Mouse (Mus musculus): ENCODE results near the gene Trmt44. TPM values are rescaled to one million over a fixed set of nuclear protein-coding genes. Genes with fewer than 3 reads are reported as not detected.
A peak's percentile ranks its signal among the peaks of the same experiment; 100 is the strongest.

Trmt44 gene
- polyA plus RNA-seq, 1 experiment, result 5.1 TPM

- H3K27me3 ChIP-seq (ENCODE audit: control insufficient read depth, insufficient read depth, insufficient read length), result no peaks in the 10 kb centered on the region
- TF ChIP-seq MYOD1 (IDR thresholded peaks at IDR 0.05; ENCODE audit: control insufficient read depth in 1 of 3, insufficient read length in 2 of 3, low read depth in 2 of 3) (no peak), MAX (IDR thresholded peaks at IDR 0.05; ENCODE audit: low read depth) (no peak), POLR2AphosphoS2 (IDR thresholded peaks at IDR 0.05; ENCODE audit: insufficient read length, low read depth) (no peak), E2F4 (IDR thresholded peaks at IDR 0.05; ENCODE audit: insufficient read depth) (no peak), TCF12 (IDR thresholded peaks at IDR 0.05; ENCODE audit: insufficient read depth, poor library complexity, severe bottlenecking) (no peak), MYOG (IDR thresholded peaks at IDR 0.05; ENCODE audit: control insufficient read depth in 1 of 3, insufficient read depth in 1 of 3, insufficient read length in 2 of 3, low read depth in 2 of 3) (no peak), TCF3 (IDR thresholded peaks at IDR 0.05; ENCODE audit: insufficient read length, low read depth) (no peak)
- no peak overlapping the region for H3ac ChIP-seq (ENCODE audit: control insufficient read depth, insufficient read length)
- H3K4me2 ChIP-seq (ENCODE audit: low read depth), result peak overlapping the region; percentile 62
- no peaks in the 10 kb centered on the region for H3K79me2 ChIP-seq (ENCODE audit: control insufficient read depth, insufficient read depth)
- H3K36me3 ChIP-seq (ENCODE audit: control insufficient read depth, insufficient read depth), result no peaks in the 10 kb centered on the region
- H3K4me3 ChIP-seq, result no peak overlapping the region
Observed at GRCm38 (mm10) chr5:35608559-35608958, 33.7 kb upstream of the Trmt44 start.

DNA sequence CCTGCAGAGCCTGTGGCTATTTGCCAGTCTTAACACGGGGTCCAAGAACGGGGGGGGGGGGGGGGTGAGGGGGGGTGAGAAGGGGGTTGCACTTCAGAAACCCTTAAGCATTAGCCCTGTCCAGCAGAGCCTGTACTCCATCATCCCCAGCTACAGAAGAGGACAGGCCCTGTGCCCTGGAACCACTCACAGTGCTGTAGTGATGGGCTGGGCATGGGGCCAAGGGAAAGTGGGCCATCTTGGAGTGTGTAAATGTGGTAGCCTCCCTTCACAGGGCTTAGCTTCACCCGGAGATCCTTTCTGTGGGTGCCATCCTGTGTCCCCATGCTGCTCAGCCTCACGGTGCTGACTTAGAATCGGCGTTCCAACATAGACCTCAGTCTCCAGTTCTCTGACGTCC is 32.9 kb upstream of the Trmt44 start:
- no peak overlapping the region for H3ac ChIP-seq (ENCODE audit: control insufficient read depth, insufficient read length)

GRCm38 (mm10) chr5:35606800-35607199 is 31.9 kb upstream of the Trmt44 start:
- H3K36me3 ChIP-seq (ENCODE audit: control insufficient read depth, insufficient read depth), result peaks cover 5% of the 10 kb centered on the region
- TF ChIP-seq CEBPB (IDR thresholded peaks at IDR 0.05; ENCODE audit: insufficient read depth, poor library complexity, severe bottlenecking), result no peak
- no peak for TF ChIP-seq E2F4 (IDR thresholded peaks at IDR 0.05; ENCODE audit: insufficient read depth)
- no peak for TF ChIP-seq REST (IDR thresholded peaks at IDR 0.05; ENCODE audit: insufficient read depth, insufficient read length)
- TF ChIP-seq MYOG (IDR thresholded peaks at IDR 0.05; ENCODE audit: control insufficient read depth in 1 of 3, insufficient read depth in 1 of 3, insufficient read length in 2 of 3, low read depth in 2 of 3), result no peak
- TF ChIP-seq MYOD1 (IDR thresholded peaks at IDR 0.05; ENCODE audit: control insufficient read depth in 1 of 3, insufficient read length in 2 of 3, low read depth in 2 of 3), result no peak
- no peak for TF ChIP-seq POLR2AphosphoS2 (IDR thresholded peaks at IDR 0.05; ENCODE audit: insufficient read length, low read depth)
- no peak for TF ChIP-seq MAX (IDR thresholded peaks at IDR 0.05; ENCODE audit: low read depth)
- TF ChIP-seq TCF3 (IDR thresholded peaks at IDR 0.05; ENCODE audit: insufficient read length, low read depth), result no peak
- TF ChIP-seq POLR2A (IDR thresholded peaks at IDR 0.05; ENCODE audit: insufficient read length, low read depth), result no peak
- no peak for TF ChIP-seq USF1 (IDR thresholded peaks at IDR 0.05; ENCODE audit: low read depth)
- no peak for TF ChIP-seq TCF12 (IDR thresholded peaks at IDR 0.05; ENCODE audit: insufficient read depth, poor library complexity, severe bottlenecking)
- TF ChIP-seq SRF (IDR thresholded peaks at IDR 0.05; ENCODE audit: control insufficient read depth, insufficient read length, low read depth), result no peak
- no peak overlapping the region for H3K4me3 ChIP-seq
- no peaks in the 10 kb centered on the region for H3K79me2 ChIP-seq (ENCODE audit: control insufficient read depth, insufficient read depth)
- H3K27me3 ChIP-seq (ENCODE audit: control insufficient read depth, insufficient read depth, insufficient read length), result no peaks in the 10 kb centered on the region
- no peak overlapping the region for H3K4me2 ChIP-seq (ENCODE audit: low read depth)
- no peak overlapping the region for H3ac ChIP-seq (ENCODE audit: control insufficient read depth, insufficient read length)

More for the DNA sequence above, 32.9 kb upstream of the Trmt44 start:
- H3K4me2 ChIP-seq (ENCODE audit: low read depth), result no peak overlapping the region
- no peaks in the 10 kb centered on the region for H3K36me3 ChIP-seq (ENCODE audit: control insufficient read depth, insufficient read depth)
- no peaks in the 10 kb centered on the region for H3K27me3 ChIP-seq (ENCODE audit: control insufficient read depth, insufficient read depth, insufficient read length)
- H3K79me2 ChIP-seq (ENCODE audit: control insufficient read depth, insufficient read depth), result no peaks in the 10 kb centered on the region
- TF ChIP-seq CEBPB (IDR thresholded peaks at IDR 0.05; ENCODE audit: insufficient read depth, poor library complexity, severe bottlenecking) (no peak), POLR2A (IDR thresholded peaks at IDR 0.05; ENCODE audit: insufficient read length, low read depth) (no peak), MYOG (IDR thresholded peaks at IDR 0.05; ENCODE audit: control insufficient read depth in 1 of 3, insufficient read depth in 1 of 3, insufficient read length in 2 of 3, low read depth in 2 of 3) (no peak), E2F4 (IDR thresholded peaks at IDR 0.05; ENCODE audit: insufficient read depth) (no peak), POLR2AphosphoS2 (IDR thresholded peaks at IDR 0.05; ENCODE audit: insufficient read length, low read depth) (no peak), TCF3 (IDR thresholded peaks at IDR 0.05; ENCODE audit: insufficient read length, low read depth) (no peak)
- no peak overlapping the region for H3K4me3 ChIP-seq

DNA sequence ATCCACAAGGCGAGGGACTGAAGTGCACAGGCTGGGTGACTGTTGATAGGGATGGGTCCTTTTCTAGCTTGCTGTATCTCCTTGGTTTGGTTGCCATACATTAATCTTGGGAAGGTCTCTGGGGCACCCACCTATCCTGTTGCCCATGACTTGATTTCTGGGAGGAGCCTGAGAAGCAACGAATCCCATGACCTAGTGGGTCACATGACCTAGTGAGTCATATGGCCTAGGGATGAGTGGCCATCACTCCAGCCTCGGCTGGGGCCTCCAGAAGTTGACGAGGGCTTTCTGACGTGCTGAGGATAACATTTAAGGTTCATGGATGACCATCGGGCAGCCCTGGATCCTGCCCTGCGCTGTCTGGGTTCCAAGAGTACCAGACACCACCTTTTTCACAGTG is 30.5 kb upstream of the Trmt44 start:
- TF ChIP-seq TCF12 (IDR thresholded peaks at IDR 0.05; ENCODE audit: insufficient read depth, poor library complexity, severe bottlenecking) (no peak), USF1 (IDR thresholded peaks at IDR 0.05; ENCODE audit: low read depth) (peak; percentile 64)
- Histone ChIP-seq H3K4me3 (no peak overlapping the region), H3K36me3 (ENCODE audit: control insufficient read depth, insufficient read depth) (peaks cover 6% of the 10 kb centered on the region)

GRCm38 (mm10) chr5:35601526-35601925 is 26.7 kb upstream of the Trmt44 start:
- H3K27me3 ChIP-seq (ENCODE audit: control insufficient read depth, insufficient read depth, insufficient read length), result no peaks in the 10 kb centered on the region
- H3K79me2 ChIP-seq (ENCODE audit: control insufficient read depth, insufficient read depth), result no peaks in the 10 kb centered on the region
- TF ChIP-seq REST (IDR thresholded peaks at IDR 0.05; ENCODE audit: insufficient read depth, insufficient read length) (no peak), E2F4 (IDR thresholded peaks at IDR 0.05; ENCODE audit: insufficient read depth) (no peak), USF1 (IDR thresholded peaks at IDR 0.05; ENCODE audit: low read depth) (no peak), MYOG (IDR thresholded peaks at IDR 0.05; ENCODE audit: control insufficient read depth in 1 of 3, insufficient read depth in 1 of 3, insufficient read length in 2 of 3, low read depth in 2 of 3) (no peak), POLR2A (IDR thresholded peaks at IDR 0.05; ENCODE audit: insufficient read length, low read depth) (no peak), MAX (IDR thresholded peaks at IDR 0.05; ENCODE audit: low read depth) (no peak), MYOD1 (IDR thresholded peaks at IDR 0.05; ENCODE audit: control insufficient read depth in 1 of 3, insufficient read length in 2 of 3, low read depth in 2 of 3) (no peak), TCF12 (IDR thresholded peaks at IDR 0.05; ENCODE audit: insufficient read depth, poor library complexity, severe bottlenecking) (no peak), POLR2AphosphoS2 (IDR thresholded peaks at IDR 0.05; ENCODE audit: insufficient read length, low read depth) (no peak), SRF (IDR thresholded peaks at IDR 0.05; ENCODE audit: control insufficient read depth, insufficient read length, low read depth) (no peak)
- peaks cover 14% of the 10 kb centered on the region for H3K36me3 ChIP-seq (ENCODE audit: control insufficient read depth, insufficient read depth)
- no peak overlapping the region for H3K4me2 ChIP-seq (ENCODE audit: low read depth)
- no peak overlapping the region for H3ac ChIP-seq (ENCODE audit: control insufficient read depth, insufficient read length)
- no peak overlapping the region for H3K4me3 ChIP-seq

More for the DNA sequence above, 30.5 kb upstream of the Trmt44 start:
- Histone ChIP-seq H3K27me3 (ENCODE audit: control insufficient read depth, insufficient read depth, insufficient read length) (no peaks in the 10 kb centered on the region), H3ac (ENCODE audit: control insufficient read depth, insufficient read length) (no peak overlapping the region), H3K4me2 (ENCODE audit: low read depth) (no peak overlapping the region), H3K79me2 (ENCODE audit: control insufficient read depth, insufficient read depth) (no peaks in the 10 kb centered on the region)
